Mouse (Mus musculus) olfactory bulb, adult 2 months (tissue): ENCODE measurements around the gene Vamp8.

Experiments
- CTCF ChIP-seq: fragments of 200-500 bp; IDR thresholded peaks from 2 replicates; pipeline ENCODE4 v1.5.1; 2012; ENCODE audit warnings: low read depth, mild to moderate bottlenecking, low read length, moderate library complexity; ENCODE audit not compliant: insufficient read depth
- POLR2A ChIP-seq: fragments of 200-500 bp; IDR thresholded peaks from 2 replicates; pipeline ENCODE4 v1.6.1; 2012; ENCODE audit warnings: mild to moderate bottlenecking, low read depth, low read length, moderate library complexity; ENCODE audit not compliant: insufficient read depth

DNA sequence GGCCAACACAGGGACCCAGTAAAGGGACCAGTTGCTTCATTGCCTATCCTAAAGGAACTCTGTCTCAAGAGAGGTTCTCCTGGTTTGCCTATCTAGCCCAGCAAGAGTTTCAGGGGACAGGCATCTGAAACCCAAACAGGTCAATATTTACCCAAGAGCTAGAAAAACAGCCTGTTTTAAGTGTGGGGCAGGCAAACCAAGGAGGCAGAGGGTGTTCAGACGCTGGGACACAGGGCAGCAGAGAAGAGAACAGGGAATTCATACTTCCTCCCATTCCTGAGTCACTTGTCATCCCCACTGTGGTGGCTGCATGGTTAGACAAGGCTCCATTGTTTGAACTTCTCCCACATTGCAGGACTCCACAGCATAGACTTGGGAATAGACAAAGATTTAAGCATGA lies 18.9 kb downstream of the Vamp8 start:
- TF ChIP-seq CTCF (no peak), POLR2A (no peak)
